Mouse (Mus musculus) stomach, adult 2 months (tissue): ENCODE data around the gene Psph. TPM values are rescaled to one million over a fixed set of nuclear protein-coding genes. Genes with fewer than 3 reads are reported as not detected.

Source experiments
- polyA plus RNA-seq: library from polyadenylated mRNA; depleted of rRNA; stranded (reverse); fragments of >200 nt; gene quantifications from 2 replicates; pipeline ENCODE4 v1.2.3, GENCODE M21; 2012; rRNA removed

The Psph gene
- polyA plus RNA-seq = 11.9 and 13.8 TPM in 2 replicates

GRCm38 (mm10) chr5:129786818-129787790 lies at the start of gene Psph:
TSS of gene Psph (minus strand) at chr5:129787449.

GRCm38 (mm10) chr5:129724834-129725773 lies 62.1 kb downstream of the Psph start, which contains the start of gene Nipsnap2:
TSS of gene Nipsnap2 (plus strand) at chr5:129725063.

Other genes starting within 250 kb of the Psph start
- gene Mmp17, start 203.3 kb downstream of the Psph start, polyA plus RNA-seq = 4.1 and 4.6 TPM in 2 replicates
- gene Zfp11, start 117.3 kb downstream of the Psph start, polyA plus RNA-seq = 0.32 and 0.35 TPM in 2 replicates
- not detected in 2 replicates for gene Sept14, start 78.9 kb downstream of the Psph start, polyA plus RNA-seq
- gene Mrps17, start 72.0 kb downstream of the Psph start, polyA plus RNA-seq = 30.9 and 37.4 TPM in 2 replicates
- gene Nipsnap2, start 62.4 kb downstream of the Psph start, polyA plus RNA-seq = 13.1 and 16.2 TPM in 2 replicates
- gene Sumf2, start 59.5 kb upstream of the Psph start, polyA plus RNA-seq = 5.2 and 5.6 TPM in 2 replicates
- gene Chchd2, start 100.0 kb upstream of the Psph start, polyA plus RNA-seq = 1,057 and 2,189 TPM in 2 replicates
- 0.40 and 0.51 TPM in 2 replicates for gene Zbed5, start 108.3 kb upstream of the Psph start, polyA plus RNA-seq
- gene Phkg1, start 111.1 kb upstream of the Psph start, polyA plus RNA-seq = 0.41 and 0.74 TPM in 2 replicates
- gene Nupr1l, start 121.1 kb upstream of the Psph start, polyA plus RNA-seq = 3.4 and 4.2 TPM in 2 replicates
- 3.9 and 6.9 TPM in 2 replicates for gene Vkorc1l1, start 154.5 kb upstream of the Psph start, polyA plus RNA-seq
- 9.3 and 9.4 TPM in 2 replicates for gene Gusb, start 215.6 kb upstream of the Psph start, polyA plus RNA-seq
- gene Asl, start 241.8 kb upstream of the Psph start, polyA plus RNA-seq = 11.9 and 15.0 TPM in 2 replicates
- gene Crcp, start 241.8 kb upstream of the Psph start, polyA plus RNA-seq = 2.5 and 2.9 TPM in 2 replicates